Mouse (Mus musculus): ENCODE data around the gene Pitpnc1.

The Pitpnc1 gene

GRCm38 (mm10) chr11:107358695-107359094 is 111.8 kb downstream of the Pitpnc1 start:
- peak; percentile 39 for DNase-seq

- peak; percentile 70 for DNase-seq
Observed at GRCm38 (mm10) chr11:107356224-107356623, 114.3 kb downstream of the Pitpnc1 start.

GRCm38 (mm10) chr11:107355526-107355925 is 115.0 kb downstream of the Pitpnc1 start:
- no peak for DNase-seq

- DNase-seq: no peak
Observed at GRCm38 (mm10) chr11:107354499-107355143, 115.9 kb downstream of the Pitpnc1 start.

- no peak for DNase-seq
Observed at GRCm38 (mm10) chr11:107352596-107352995, 117.9 kb downstream of the Pitpnc1 start.

- DNase-seq: no peak
Observed at GRCm38 (mm10) chr11:107349756-107350155, 120.7 kb downstream of the Pitpnc1 start.

- no peak for DNase-seq
Observed at GRCm38 (mm10) chr11:107343031-107343430, 127.5 kb downstream of the Pitpnc1 start.

GRCm38 (mm10) chr11:107342432-107342831 is 128.1 kb downstream of the Pitpnc1 start:
- DNase-seq: no peak

GRCm38 (mm10) chr11:107341293-107341692 is 129.2 kb downstream of the Pitpnc1 start:
- DNase-seq: peak; percentile 42

GRCm38 (mm10) chr11:107340793-107341192 is 129.7 kb downstream of the Pitpnc1 start:
- no peak for DNase-seq

- DNase-seq: peak; percentile 56
Observed at GRCm38 (mm10) chr11:107339224-107339805, 131.2 kb downstream of the Pitpnc1 start.

- peak; percentile 43 for DNase-seq
Observed at GRCm38 (mm10) chr11:107337391-107338148, 132.9 kb downstream of the Pitpnc1 start.

GRCm38 (mm10) chr11:107335756-107336155 is 134.7 kb downstream of the Pitpnc1 start:
- no peak for DNase-seq

GRCm38 (mm10) chr11:107334849-107335484 is 135.5 kb downstream of the Pitpnc1 start:
- DNase-seq: no peak

GRCm38 (mm10) chr11:107332905-107333304 is 137.6 kb downstream of the Pitpnc1 start:
- no peak for DNase-seq

- no peak for DNase-seq
Observed at GRCm38 (mm10) chr11:107332332-107332731, 138.2 kb downstream of the Pitpnc1 start.

- peak; percentile 61 for DNase-seq
Observed at GRCm38 (mm10) chr11:107331425-107331824, 139.1 kb downstream of the Pitpnc1 start.

GRCm38 (mm10) chr11:107327326-107327725 is 143.2 kb downstream of the Pitpnc1 start:
- no peak for DNase-seq

- DNase-seq: peak; percentile 53
Observed at GRCm38 (mm10) chr11:107325739-107326725, 144.5 kb downstream of the Pitpnc1 start.

GRCm38 (mm10) chr11:107325226-107325625 is 145.3 kb downstream of the Pitpnc1 start:
- DNase-seq: no peak

- no peak for DNase-seq
Observed at GRCm38 (mm10) chr11:107323173-107323572, 147.3 kb downstream of the Pitpnc1 start.

- DNase-seq: no peak
Observed at GRCm38 (mm10) chr11:107322226-107322625, 148.3 kb downstream of the Pitpnc1 start.

Measured in cerebellum, adult 9-10 months (tissue).